Mouse (Mus musculus) MEL (cell line): ENCODE data around the gene 1110008L16Rik.

ENCODE experiments used
- BHLHE40 ChIP-seq: IDR thresholded peaks from 2 replicates; pipeline ENCODE4 v1.6.1; 2012; ENCODE audit warnings: low read depth, mild to moderate bottlenecking, inconsistent platforms, low read length, improper control_type of control experiment, borderline replicate concordance
- CTCF ChIP-seq, 3 experiments: IDR thresholded peaks in 2 of 3; conservative IDR thresholded peaks in 1 of 3; 2 replicates each; pipeline ENCODE4 v1.5.1; 2011 to 2012; ENCODE audit warnings: low read length in 3 of 3, low read depth in 2 of 3, mild to moderate bottlenecking in 2 of 3, improper control_type of control experiment in 1 of 3, inconsistent platforms in 1 of 3, mixed read lengths in 1 of 3, moderate library complexity in 1 of 3; ENCODE audit not compliant: control insufficient read depth in 1 of 3, insufficient read depth in 1 of 3, poor library complexity in 1 of 3, severe bottlenecking in 1 of 3
- E2F4 ChIP-seq: IDR thresholded peaks from 2 replicates; pipeline ENCODE4 v1.6.1; 2011; ENCODE audit warnings: low read depth, low read length, improper control_type of control experiment, borderline replicate concordance
- MAX ChIP-seq: IDR thresholded peaks from 2 replicates; pipeline ENCODE4 v1.6.1; 2011; ENCODE audit warnings: low read length, improper control_type of control experiment
- POLR2A ChIP-seq, 2 experiments: IDR thresholded peaks; 2 replicates each; pipeline ENCODE4 v1.6.1; 2011 to 2012; ENCODE audit warnings: low read length in 2 of 2, mild to moderate bottlenecking in 2 of 2, control low read depth in 1 of 2, improper control_type of control experiment in 1 of 2, low read depth in 1 of 2, moderate library complexity in 1 of 2; ENCODE audit not compliant: control insufficient read depth in 1 of 2, insufficient read depth in 1 of 2, poor library complexity in 1 of 2
- SMC3 ChIP-seq: IDR thresholded peaks from 2 replicates; pipeline ENCODE4 v1.6.1; 2011; ENCODE audit warnings: low read depth, low read length, improper control_type of control experiment

DNA sequence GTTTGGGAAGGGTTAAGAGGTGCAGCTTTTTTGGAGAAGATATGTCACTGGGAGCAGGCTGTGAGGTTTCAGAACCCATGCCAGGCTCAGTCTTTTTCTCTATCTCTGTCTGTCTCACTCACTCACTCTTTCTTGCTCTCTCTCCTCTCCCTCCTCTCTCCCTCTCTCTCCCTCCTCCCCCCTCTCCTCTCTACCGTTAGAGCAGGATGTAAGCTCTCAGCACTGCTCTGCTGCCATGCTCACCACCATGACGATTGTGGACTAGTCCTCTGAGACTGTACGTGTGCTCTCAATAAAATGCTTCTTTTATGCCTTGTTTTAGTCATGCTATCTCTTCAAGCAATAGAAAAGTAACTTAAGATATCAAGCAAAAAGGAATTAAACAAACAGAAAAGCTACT is 122.7 kb downstream of the 1110008L16Rik start:
- TF ChIP-seq CTCF (IDR thresholded peaks at IDR 0.05 in 2 of 3, conservative IDR thresholded peaks at IDR 0.05 in 1 of 3; ENCODE audit: control insufficient read depth in 1 of 3, insufficient read depth in 1 of 3, low read depth in 2 of 3, low read length in 3 of 3, poor library complexity in 1 of 3, severe bottlenecking in 1 of 3), result no peak
- TF ChIP-seq POLR2A (IDR thresholded peaks at IDR 0.05; ENCODE audit: control insufficient read depth in 1 of 2, insufficient read depth in 1 of 2, low read depth in 1 of 2, low read length in 2 of 2, poor library complexity in 1 of 2), result no peak
- TF ChIP-seq MAX, result no peak
- no peak for TF ChIP-seq SMC3
- no peak for TF ChIP-seq E2F4
- TF ChIP-seq BHLHE40, result no peak
